Mouse (Mus musculus) liver, embryonic 14.5 days (tissue): Measurements from ENCODE around the gene Gm37240. TPM values are rescaled to one million over a fixed set of nuclear protein-coding genes. Genes with fewer than 3 reads are reported as not detected.
"Not testable (repeated sequence)": the region's sequence is repeated elsewhere in the genome, so short reads cannot be mapped to it uniquely, and the experiment has no call there.

Source experiments
- ATAC-seq: fragments of 200-750 bp; cut with Nextera tagmentation; 2 replicates; pipeline ENCODE4 v1.8.0; 2017; ENCODE audit warnings: moderate number of reproducible peaks, mild to moderate bottlenecking, moderate library complexity; ENCODE audit not compliant: insufficient read depth
- DNase-seq, 3 experiments: peaks; one replicate each; pipeline ENCODE4 v3.0.0-alpha.2; 2012 to 2013; ENCODE audit warnings: low read depth in 3 of 3, low spot score in 3 of 3
- H3K27ac ChIP-seq: fragments of 300-500 bp; sonication (generic); 2 replicates; pipeline ENCODE4 v1.5.1; 2014; ENCODE audit warnings: moderate library complexity, mild to moderate bottlenecking, control low read depth, inconsistent platforms
- H3K27me3 ChIP-seq: fragments of 300-500 bp; sonication (generic); 2 replicates; pipeline ENCODE4 v1.6.1; 2014; ENCODE audit warnings: mild to moderate bottlenecking, low read length, moderate library complexity; ENCODE audit not compliant: control insufficient read depth, insufficient read depth
- H3K36me3 ChIP-seq: fragments of 300-500 bp; sonication (generic); replicated peaks from 2 replicates; pipeline ENCODE4 v1.6.1; 2014; ENCODE audit warnings: low read depth; ENCODE audit not compliant: control insufficient read depth, insufficient read depth
- H3K4me1 ChIP-seq, 2 experiments: fragments of 200-500 bp in 1 of 2; fragments of 300-500 bp in 1 of 2; sonication (generic) in 1 of 2; replicated peaks; 2 replicates each; pipeline ENCODE4 v1.6.1; 2012 to 2014; ENCODE audit warnings: antibody characterized with exemption in 1 of 2, inconsistent platforms in 1 of 2, low read length in 1 of 2; ENCODE audit not compliant: control insufficient read depth in 2 of 2, insufficient read depth in 2 of 2
- H3K4me2 ChIP-seq: fragments of 300-500 bp; sonication (generic); 2 replicates; pipeline ENCODE4 v1.6.1; 2014; ENCODE audit warnings: low read depth, mild to moderate bottlenecking, control low read depth, moderate library complexity
- H3K4me3 ChIP-seq, 2 experiments: fragments of 200-500 bp in 1 of 2; fragments of 300-500 bp in 1 of 2; sonication (generic) in 1 of 2; 2 replicates each; pipeline ENCODE4 v1.5.1; 2012 to 2014; ENCODE audit warnings: low read depth in 2 of 2, low read length in 2 of 2, mild to moderate bottlenecking in 2 of 2, control low read depth in 1 of 2, inconsistent platforms in 1 of 2, moderate library complexity in 1 of 2; ENCODE audit not compliant: insufficient read depth in 1 of 2
- H3K9ac ChIP-seq: fragments of 300-500 bp; sonication (generic); replicated peaks from 2 replicates; pipeline ENCODE4 v1.6.1; 2014; ENCODE audit warnings: mild to moderate bottlenecking, control low read depth, moderate library complexity
- H3K9me3 ChIP-seq: fragments of 300-500 bp; sonication (generic); 2 replicates; pipeline ENCODE4 v1.6.1; 2016; ENCODE audit warnings: low read length, mixed read lengths; ENCODE audit not compliant: control insufficient read depth
- CTCF ChIP-seq: IDR thresholded peaks from 2 replicates; pipeline ENCODE4 v1.5.1; 2016; ENCODE audit warnings: antibody characterized with exemption, low read depth, control low read depth
- EP300 ChIP-seq: IDR thresholded peaks from 2 replicates; pipeline ENCODE4 v1.6.1; 2016; ENCODE audit warnings: antibody characterized with exemption, low read depth
- WGBS: fragments of 180-500 bp; shearing (Covaris S2); extraction: QIAGEN DNeasy Blood & Tissue Kit; methylation state at CpG from one replicate; pipeline ENCODE4 v1.1.7; 2014; ENCODE audit not compliant: insufficient replicate concordance; 5-methylcytosine and 5-hydroxymethylcytosine counted together
- polyA plus RNA-seq, 2 experiments: library from polyadenylated mRNA; depleted of rRNA in 1 of 2; stranded (reverse) in 1 of 2; unstranded in 1 of 2; fragments of >200 nt; fragmentation: Nextera tagmentation in 1 of 2; extraction: Ambion mirVana in 1 of 2; gene quantifications; 2 replicates each; pipeline versions ENCODE4 v1.2.1 to v1.2.3; 2012 to 2014

Gene Gm37240
- polyA plus RNA-seq, 2 experiments = 0.03 to 0.30 TPM

GRCm38 (mm10) chr3:84865684-84866083, 1021.6 kb downstream of the Gm37240 start:
- no peak for DNase-seq
- Histone ChIP-seq H3K4me1 (peaks cover 0 to 6% of the 10 kb centered on the region in 2 experiments; a peak in 2 of 4 replicates), H3K27ac (no peak overlapping the region), H3K9me3 (no peaks in the 10 kb centered on the region), H3K9ac (no peak overlapping the region), H3K4me2 (no peak overlapping the region), H3K27me3 (no peaks in the 10 kb centered on the region), H3K4me3 (no peak overlapping the region), H3K36me3 (no peaks in the 10 kb centered on the region)
- ATAC-seq = no peak
- WGBS = 61% methylated on average over 3 of the region's 3 CpGs
- TF ChIP-seq EP300 = no peak
- TF ChIP-seq CTCF = no peak

DNA sequence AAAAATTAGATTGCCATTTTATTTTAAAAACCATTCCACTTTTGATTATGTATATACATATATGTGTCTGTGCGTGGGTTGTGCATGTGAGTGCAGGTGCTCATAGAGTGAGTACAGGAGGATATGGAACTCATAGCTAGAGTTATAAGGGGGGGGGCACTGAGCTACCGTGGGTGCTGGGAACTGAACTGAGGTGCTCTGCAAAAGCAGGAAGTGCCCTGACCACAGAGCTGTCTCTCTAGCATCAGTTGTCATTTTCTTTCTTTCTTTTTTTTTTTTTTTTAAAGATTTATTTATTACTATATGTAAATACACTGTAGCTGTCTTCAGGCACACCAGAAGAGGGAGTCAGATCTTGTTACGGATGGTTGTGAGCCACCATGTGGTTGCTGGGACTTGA, 1025.5 kb downstream of the Gm37240 start:
- 56% methylated on average over 3 of the region's 3 CpGs for WGBS
- not testable (repeated sequence) for H3K4me3 ChIP-seq

DNA sequence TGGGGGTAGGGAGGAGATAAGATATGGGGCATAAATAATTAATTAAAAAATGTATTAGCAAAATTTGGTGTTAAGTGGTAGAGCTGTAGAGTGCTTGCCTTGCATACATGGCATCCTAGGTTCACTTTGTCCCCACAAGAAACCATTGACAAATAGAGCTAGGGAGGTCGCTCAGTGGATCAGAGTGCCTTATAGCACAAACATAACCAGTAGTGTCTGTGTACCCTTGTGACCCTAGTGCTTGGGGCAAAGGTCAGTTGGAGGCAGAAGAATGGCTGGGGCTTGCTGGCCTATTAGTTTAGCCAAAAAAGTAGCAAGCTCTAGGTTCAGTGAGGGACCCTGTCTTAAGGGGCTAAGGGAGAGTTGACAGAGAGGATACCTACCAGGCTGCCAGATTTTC, 1026.6 kb downstream of the Gm37240 start:
- H3K4me1 ChIP-seq = peaks cover 0 to 4% of the 10 kb centered on the region in 2 experiments; a peak in 1 of 4 replicates
- H3K4me3 ChIP-seq = no peak overlapping the region
- H3K9me3 ChIP-seq = no peaks in the 10 kb centered on the region
- H3K27me3 ChIP-seq = no peaks in the 10 kb centered on the region
- no peak overlapping the region for H3K4me2 ChIP-seq
- TF ChIP-seq CTCF (no peak), EP300 (no peak)
- no peaks in the 10 kb centered on the region for H3K36me3 ChIP-seq
- ATAC-seq = peak; percentile 31; the same call in 1 of the 2 replicates
- no peak overlapping the region for H3K9ac ChIP-seq
- DNase-seq = no peak
- H3K27ac ChIP-seq = no peak overlapping the region
- WGBS = 67% methylated on average over 1 of the region's 1 CpGs

More for the DNA sequence above, 1025.5 kb downstream of the Gm37240 start:
- H3K9me3 ChIP-seq, H3K27ac ChIP-seq, H3K4me1 ChIP-seq, H3K27me3 ChIP-seq, H3K4me2 ChIP-seq, DNase-seq, H3K9ac ChIP-seq, H3K36me3 ChIP-seq, ATAC-seq: not testable (repeated sequence)

GRCm38 (mm10) chr3:84854440-84854839, 1032.9 kb downstream of the Gm37240 start:
- H3K4me1 ChIP-seq = peaks cover 0 to 21% of the 10 kb centered on the region in 2 experiments; a peak in 3 of 4 replicates
- WGBS = 55% methylated on average over 1 of the region's 1 CpGs

DNA sequence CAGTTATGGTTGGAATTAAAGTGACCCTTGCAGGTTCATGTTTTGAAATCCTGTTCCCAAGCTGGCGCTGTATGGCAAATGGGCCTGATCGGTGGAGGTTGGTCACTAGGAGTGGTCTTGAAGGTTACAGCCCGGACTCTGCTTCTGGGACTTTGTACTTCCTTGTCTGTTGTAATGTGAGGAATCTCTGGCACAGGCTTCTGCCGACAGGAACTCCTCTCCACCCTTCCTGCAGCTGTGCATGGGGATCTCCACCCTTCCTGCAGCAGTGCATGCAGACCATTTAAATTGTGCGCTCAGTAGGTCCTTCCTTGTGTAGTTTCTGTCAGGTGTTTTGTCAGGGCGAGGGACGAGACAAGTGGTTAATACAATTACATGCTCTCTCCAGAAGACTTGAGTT, 1034.4 kb downstream of the Gm37240 start:
- Histone ChIP-seq H3K4me2 (no peak overlapping the region), H3K27me3 (no peaks in the 10 kb centered on the region), H3K27ac (no peak overlapping the region), H3K9ac (no peak overlapping the region), H3K9me3 (no peaks in the 10 kb centered on the region), H3K4me1 (peaks cover 5 to 26% of the 10 kb centered on the region in 2 experiments), H3K4me3 (no peak overlapping the region), H3K36me3 (no peaks in the 10 kb centered on the region)
- no peak for ATAC-seq
- TF ChIP-seq EP300 (no peak), CTCF (no peak)
- 43% methylated on average over 7 of the region's 7 CpGs for WGBS
- no peak for DNase-seq

More at GRCm38 (mm10) chr3:84854440-84854839, 1032.9 kb downstream of the Gm37240 start:
- H3K9me3 ChIP-seq = no peaks in the 10 kb centered on the region
- H3K4me2 ChIP-seq = no peak overlapping the region
- no peak for DNase-seq
- no peak for TF ChIP-seq EP300
- no peak for TF ChIP-seq CTCF
- ATAC-seq = no peak
- no peaks in the 10 kb centered on the region for H3K27me3 ChIP-seq
- H3K9ac ChIP-seq = no peak overlapping the region
- H3K4me3 ChIP-seq = no peak overlapping the region
- no peaks in the 10 kb centered on the region for H3K36me3 ChIP-seq
- H3K27ac ChIP-seq = no peak overlapping the region
